Mouse (Mus musculus) ES-CJ7 (cell line): Measurements from ENCODE around the gene E2f4.
A peak's percentile ranks its signal among the peaks of the same experiment; 100 is the strongest.

Experiments
- DNase-seq: peaks from one replicate; pipeline ENCODE4 v3.0.0; 2011; ENCODE audit warnings: low read depth, low spot score

E2f4 gene

DNA sequence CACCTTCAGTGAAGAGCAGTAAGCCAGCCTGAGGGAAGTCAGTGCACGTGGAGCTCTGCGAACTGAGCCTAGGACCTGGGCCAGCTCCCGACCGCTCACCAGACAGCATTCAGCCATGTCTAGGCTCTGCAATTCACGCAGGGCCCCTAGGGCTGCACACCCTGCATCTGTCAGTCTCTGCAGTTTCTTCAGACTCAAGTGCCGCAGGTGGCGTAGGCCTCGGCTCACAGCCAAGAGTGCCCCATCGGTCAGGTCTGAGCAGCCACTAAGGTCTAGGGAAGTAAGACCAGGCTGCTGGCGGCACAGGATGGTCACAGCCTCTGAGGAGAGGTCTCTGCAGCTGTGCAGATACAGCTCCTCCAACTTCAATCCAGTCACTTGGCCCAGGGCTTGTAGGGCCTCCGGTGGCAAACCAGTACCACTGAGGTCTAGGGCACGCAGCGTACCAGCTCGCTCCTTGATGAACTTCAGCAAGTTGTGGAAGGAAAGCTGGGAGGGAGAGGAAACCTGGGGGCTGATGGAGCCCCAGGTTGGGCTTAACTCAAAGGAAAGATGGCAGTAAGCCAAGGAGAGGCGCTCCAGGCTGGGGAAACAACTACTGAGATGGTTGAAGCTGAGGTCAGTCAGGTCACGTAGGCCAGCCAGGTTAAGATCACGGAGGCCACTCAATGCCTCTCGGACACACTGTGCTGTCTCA is 17.8 kb downstream of the E2f4 start:
- no peak for DNase-seq

DNA sequence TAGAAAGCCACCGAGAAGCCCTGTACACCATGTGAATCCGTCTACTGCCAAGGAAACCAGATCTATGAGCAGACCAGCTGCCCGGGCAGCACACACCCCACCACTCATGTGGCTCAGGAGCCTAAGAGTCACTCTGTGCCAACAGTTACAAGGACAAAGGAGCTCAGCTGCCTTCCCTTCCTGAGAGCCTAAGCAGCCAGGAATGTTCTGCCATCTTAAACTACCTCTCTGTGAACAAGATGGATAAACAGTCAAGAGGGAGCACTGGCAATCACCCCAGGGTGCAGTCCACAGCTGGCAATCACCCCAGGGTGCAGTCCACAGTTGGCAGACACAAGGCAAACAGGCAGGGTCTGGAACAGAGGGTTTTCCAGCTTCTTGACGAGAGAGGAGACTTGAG is 20.5 kb downstream of the E2f4 start:
- DNase-seq, result no peak

DNA sequence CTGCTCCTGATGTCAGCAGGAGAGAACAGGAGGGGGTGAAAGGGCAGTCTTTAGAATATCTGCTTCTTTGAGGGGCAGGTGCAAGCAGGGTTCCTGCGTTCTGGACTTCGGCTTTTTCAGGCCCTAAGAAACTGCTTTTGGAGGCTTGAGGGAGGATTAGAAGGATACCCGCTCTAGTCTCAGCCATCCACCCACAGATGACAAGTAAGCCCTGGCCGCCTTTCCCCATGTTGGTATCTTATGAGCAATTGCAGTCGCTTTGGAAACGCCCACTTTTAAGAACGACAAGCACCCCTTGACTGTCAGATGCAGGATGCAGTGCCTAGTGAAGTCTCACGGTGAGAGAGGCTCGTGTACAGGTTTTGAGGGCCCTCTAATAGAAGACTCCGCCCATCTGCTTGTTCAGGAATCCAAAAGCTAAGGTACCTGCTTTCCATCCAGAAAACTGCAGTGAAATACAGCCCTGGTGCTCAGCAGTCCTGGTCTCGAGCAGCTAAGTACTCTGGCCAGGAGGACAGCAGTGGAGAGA is 21.3 kb downstream of the E2f4 start:
- no peak for DNase-seq

DNA sequence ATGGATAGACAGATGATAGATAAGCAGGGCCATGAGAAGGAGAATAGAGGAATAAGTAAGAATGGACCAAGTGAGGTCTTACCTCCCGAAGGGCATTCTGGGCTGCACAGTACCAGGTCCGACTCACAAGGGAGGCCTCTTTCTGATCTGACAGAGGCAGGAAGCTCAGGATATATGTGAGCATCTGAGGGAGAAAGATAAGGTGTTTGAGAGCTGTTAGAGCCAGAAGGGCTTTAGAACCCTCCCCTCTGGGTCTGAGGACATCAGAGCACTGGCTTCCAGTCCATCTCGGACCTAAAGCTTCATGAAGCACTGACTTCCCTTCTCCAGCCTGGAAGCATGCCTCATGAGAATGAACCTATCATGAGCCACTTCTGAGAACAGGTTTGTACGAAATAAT is 25.7 kb downstream of the E2f4 start:
- DNase-seq, result no peak

DNA sequence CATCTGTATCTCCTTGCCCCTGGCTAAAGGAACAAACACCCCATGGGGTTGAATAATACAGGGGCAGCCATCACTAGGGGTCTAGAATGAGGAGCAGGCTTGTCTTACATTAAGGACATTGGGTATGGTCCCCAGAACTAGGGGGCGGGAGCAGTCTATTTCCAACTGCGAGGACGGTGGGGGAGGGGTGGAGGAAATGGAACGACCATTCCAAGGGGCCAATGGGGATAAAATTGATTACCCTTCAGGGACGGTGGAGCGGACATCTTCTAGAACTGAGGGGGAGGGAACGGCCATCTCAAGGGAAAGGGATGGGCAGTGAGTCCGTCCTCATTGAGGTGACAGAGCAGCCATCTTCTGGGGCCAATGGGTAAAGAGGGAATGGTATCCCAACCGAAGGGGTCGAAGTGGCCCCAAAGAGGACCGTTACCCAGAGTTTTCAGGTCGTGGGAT is 28.2 kb downstream of the E2f4 start:
- DNase-seq, result no peak

DNA sequence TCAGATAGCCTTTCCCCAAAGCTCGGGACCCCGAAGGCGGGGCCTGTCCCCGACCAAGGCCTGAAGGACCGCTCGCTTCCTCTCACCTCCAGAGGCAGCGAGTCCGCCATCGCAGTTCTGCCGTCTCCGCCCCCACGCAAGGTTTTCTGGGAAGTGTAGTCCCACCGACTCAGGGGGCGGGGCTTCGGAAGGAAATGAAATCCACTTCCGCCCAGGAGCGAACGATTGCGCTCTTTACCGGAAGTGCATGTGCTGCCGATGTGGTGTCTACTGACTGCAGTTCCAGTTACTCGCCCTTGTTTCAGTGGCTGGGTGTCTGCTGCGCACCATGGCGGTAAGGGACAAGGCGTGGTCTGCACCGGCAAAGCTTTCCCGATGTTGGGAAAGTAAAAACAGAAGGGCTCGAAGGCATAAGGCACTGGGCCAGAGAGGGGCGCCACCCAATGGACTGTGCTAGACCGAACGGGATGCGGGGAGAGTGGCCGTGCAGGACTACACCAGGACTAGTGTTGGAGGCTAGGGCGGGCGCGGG is 28.7 kb downstream of the E2f4 start, which contains the start of the genes Lrrc29 and Tmem208:
Gene Lrrc29 (minus strand): TSS at position 138 of the 532 bp plus-strand sequence.
Gene Tmem208 (plus strand): TSS at position 214 of the 532 bp plus-strand sequence.
- DNase-seq, result peak; percentile 99

DNA sequence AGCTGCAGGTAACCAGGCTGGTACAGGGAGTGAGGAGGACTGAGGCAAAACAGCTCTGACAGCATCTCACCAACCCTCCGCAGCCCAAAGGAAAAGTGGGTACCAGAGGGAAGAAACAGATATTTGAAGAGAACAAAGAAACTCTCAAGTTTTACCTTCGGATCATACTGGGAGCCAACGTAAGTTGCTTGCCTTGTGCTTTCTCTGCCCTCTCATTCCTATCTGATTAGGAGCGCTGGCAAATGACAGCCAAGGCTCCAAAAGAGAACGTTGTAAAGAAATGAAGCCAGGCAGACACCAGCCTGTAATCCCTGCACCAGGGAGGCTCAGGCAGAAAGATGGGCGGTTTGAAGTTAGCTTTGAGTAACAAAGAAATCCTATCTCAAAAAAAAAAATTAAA is 29.5 kb downstream of the E2f4 start:
- no peak for DNase-seq

DNA sequence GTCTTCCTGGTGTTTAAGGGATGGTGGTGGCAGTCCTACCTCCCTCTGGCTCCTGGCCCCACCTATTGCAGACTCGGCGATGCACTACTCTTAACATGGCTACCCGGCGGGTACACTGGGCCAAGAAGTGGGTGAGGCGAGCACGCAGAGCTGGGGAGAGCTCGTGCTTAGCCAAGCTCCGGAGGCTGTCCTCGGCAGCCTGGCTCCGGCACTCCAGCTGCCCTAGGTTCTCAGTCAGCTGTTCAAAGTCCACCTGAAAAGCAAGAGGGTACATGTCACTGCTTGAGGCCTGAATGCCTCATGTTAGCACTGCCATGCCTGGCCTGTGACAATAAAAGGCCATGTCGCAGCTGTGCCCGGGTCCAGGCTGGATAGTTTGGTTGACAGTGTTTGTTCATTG is 32.9 kb downstream of the E2f4 start:
- no peak for DNase-seq

DNA sequence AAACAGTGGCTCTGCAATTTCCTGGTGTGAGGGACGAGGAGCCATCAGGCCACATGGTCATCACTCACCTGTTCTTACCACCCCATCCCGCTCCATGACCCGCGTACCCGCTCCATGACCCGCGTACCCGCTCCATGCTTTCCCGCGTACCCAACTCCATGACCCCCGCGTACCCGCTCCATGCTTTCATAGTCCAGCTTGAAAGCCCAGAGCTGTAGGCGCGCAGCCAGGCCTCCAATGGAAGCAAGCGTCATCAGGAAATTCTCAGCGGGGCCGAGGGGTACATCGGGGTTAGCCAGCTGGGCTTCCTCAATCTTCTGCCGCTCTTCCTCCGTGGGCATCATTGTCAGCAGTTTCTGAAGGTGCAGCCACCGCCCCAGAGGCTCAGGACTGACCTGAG is 34.0 kb downstream of the E2f4 start:
- DNase-seq, result no peak

DNA sequence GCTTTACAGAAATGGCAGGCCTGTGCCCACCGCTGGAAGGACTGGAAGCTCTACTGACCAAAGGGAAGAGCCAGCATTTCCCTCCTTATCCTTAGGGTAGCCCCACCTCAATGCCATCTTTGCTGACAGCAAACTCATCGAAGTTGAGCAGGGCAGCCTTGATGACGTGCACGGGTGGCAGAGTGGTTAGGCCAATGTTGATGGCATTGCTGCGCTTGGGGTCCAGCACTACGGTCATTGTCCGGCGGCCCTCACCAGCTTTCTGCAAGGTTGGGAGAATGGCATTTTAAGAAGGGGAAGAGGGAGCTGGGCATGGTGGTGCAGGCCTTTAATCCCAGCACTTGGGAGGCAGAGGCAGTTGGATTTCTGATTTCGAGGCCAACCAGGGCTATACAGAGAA is 34.5 kb downstream of the E2f4 start:
- DNase-seq, result no peak

DNA sequence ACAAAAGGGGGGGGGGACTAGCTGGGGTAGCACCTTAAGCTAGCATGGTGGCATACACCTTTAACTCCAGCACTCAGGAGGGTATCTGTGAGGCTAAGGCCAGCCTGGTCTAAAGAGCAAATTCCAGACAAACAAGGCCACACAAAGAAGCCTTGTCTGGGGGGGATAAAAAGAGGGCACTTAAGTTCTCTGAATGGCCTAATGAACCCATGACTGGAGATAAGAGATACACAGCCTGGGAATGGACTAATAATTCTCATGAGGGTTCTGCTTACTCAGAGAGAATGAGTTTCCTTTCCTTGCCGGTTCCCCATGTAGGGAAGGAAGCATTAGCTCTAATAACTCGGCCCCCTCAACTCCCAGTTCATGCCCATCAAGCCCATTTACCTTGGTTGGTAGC is 35.1 kb downstream of the E2f4 start:
- DNase-seq, result no peak

DNA sequence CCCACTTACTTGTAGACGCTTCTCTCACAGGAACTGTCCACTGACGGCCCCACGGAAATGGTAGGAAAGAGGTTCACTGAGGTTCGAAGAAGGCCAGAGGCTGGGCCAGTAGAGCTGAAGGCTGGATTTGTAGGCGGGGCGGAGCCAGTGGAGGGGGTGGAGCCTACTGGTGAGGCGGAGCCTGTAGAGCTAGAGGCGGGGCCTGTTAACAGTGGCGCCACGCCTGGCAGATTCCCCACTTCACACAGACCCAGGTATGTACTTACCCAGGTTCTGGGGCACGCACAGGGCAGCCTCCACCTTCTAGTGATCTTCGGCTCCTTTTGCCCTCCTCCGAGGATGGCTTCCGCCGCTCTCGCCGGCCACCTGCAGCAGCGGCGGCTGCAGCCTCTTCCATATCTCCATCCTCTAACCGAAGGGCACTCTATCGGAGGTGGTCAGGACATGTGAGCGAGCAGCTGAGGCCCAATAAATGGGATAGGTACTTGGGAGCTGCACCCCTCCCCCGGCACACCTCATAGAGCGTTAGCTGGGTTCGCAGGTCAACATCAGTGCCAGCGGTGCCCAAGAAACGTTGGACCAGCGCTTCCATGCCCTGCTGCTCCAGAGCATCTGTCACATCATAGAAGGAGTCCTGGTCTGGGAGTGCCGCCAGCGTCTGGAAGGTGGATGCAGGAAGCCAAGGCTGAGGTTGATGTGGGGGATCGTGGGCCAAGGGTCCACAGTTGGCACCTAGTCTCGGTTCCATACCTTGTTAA is 39.1 kb downstream of the E2f4 start:
- peak; percentile 89 for DNase-seq

DNA sequence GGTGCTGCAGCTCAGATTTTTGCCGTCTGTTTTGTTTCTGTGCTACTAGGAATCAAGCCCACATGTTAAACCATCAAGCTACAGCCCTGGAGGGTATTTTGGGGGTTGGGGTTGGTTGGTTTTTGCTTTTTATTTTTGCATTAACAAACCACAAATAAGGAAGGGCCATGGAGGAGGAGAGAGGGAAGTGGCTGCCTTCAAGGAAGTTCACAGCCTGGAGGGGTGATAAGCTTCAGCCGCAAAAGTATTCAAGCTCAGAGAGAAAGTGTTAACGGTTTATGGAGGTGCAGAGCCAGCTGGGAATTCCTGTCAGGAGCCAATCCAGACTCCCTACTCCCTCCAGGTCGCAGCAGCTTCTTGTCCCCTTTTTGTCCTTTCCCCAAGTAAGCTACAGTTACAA is 41.5 kb downstream of the E2f4 start:
- DNase-seq, result no peak

DNA sequence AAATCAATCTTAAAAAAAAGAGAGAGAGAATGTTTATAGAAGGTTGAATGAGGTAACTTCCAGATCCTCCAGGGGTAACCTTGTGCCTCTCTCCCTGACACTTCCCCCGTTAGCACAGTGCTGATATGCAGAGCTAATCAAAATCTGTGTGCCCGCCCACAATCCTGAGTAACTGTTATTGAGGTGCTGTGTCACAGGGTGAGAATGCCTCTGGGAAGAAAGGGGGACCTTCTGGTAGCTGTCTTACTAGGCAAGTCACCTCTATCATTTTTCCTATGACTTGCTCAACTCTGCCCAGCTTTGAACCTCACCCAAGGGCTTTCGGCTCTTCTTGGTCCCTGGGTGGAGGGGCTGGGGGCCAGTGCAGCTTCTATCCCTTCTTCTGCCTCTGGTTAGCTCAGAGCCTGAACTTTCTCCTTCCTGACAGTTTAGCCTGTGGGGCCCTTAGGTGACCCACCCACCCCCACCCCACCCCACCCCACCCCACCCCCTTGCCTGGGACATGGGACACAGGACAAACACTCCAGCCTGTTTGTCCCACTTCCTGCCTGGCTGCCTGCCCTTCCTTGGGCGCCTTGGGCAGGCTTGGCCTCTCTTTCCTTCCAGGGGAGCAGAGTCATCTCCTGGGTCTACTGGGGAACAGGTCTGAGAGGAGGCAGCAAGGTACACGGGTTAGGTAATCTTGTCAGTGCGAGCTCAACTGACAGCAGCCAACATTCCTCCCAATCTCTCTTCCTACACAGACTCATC is 42.6 kb downstream of the E2f4 start:
- no peak for DNase-seq

DNA sequence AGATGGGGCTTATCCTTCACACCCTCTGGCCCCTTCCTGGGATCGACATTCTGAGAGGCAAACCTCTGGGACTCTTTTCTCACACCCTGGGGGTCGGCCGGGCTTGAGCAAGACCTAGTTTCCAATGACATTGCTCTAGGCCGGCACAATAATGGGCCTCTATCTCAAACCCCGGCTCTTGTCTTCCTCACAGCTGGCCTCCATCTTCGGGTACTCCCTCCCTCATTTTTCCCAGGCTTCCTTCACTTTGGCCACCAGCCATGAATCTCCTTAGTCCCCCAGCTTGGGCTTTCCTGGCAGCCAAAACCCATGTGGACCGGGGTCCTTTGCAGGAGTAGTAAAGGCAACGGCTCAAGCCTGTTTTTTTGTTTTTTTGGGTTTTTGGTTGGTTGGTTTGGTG is 43.9 kb downstream of the E2f4 start:
- no peak for DNase-seq

DNA sequence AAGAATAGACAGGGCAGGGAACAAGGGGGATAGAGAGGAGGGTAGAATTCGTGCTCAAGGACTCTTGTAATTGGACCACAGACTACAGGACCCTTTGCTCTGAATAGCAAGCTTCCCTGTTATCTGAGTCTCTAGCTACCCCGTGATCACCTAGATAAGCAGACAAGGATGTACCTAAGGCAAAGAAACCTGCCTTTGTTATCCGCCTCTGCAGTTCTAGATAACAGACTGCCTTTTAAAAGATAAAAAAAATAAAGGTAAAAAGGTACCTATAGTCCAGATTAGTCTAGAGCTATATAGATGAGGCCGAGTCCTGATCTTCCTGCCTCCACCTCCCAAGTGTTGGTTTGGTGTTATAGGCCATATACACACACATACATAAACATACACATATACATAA is 45.3 kb downstream of the E2f4 start:
- no peak for DNase-seq

DNA sequence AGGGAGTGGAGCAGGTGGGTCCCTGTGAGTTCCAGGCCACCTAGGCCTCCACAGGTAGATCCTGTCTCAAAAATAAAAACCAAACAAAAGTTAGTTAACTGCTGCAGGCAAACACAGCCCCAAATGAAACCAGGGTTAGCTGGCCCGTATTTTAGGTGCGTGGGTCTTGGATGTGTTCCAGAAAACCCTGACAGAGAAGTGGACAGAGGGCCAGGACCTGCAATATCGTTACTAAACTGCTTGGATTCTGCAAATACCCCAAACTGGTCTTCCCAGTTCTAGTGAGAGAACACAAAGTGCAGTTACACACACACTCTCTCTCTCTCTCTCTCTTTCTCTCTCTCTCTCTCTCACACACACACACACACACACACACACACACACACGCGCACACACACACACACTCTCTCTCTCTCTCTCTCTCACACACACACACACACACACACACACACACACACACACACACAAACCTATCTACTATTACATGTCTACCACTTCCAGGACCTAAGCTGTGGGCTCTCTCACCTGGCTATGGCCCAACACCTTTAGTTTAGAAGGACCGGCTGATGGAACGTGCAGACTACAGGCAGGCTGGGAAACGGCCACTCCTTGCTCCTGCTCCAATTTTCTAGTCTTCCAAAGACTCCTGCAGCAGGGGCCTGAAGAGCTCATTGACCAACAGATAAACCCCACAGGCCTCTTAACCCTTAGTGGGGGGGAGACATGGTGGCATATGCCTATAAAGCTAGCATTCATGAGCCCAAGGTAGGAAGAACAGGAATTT is 46.5 kb downstream of the E2f4 start:
- DNase-seq, result no peak

DNA sequence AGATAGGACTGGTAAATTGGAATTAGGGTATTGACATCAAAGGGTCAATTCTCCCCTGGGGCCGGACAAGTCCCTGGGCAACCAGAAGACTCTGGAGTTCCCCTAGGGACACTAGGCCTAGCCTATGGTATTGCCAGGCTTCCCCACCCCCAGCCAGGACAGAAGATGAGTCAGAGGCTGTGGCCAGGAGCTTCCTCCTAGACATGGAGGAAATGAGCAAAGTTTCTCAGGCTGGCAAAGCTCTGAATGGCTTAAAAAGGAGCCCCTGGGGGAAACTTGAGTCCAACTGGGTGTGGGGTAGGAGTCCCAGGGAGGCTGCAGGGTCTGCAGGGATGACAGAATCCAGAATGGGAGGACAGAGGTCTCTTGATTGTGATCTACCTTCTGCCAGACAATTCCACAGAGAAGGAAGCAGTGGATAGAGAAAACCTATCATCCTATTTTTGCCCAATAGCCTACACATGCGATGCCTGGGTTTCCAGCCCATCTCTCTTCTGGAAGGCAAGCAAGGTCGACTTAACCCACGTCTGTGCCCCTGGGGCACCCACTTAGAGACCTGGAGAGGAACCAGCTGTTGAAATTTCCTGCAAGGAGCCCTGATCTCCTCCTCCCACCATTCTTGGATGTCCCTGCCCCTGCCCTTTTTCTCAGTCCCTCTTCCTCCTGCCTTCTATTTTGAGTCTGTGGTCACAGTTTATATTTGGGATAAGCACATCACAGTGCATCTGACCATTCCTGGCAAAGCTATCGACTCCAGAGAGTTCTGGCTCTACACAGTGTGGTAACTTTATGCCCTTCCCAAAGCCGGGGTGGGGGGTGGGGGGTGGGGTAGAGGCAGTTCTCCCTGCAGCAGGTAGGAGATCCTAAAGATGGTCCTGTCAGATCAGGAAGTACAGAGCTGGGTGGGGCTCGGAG is 47.9 kb downstream of the E2f4 start:
- DNase-seq, result no peak

DNA sequence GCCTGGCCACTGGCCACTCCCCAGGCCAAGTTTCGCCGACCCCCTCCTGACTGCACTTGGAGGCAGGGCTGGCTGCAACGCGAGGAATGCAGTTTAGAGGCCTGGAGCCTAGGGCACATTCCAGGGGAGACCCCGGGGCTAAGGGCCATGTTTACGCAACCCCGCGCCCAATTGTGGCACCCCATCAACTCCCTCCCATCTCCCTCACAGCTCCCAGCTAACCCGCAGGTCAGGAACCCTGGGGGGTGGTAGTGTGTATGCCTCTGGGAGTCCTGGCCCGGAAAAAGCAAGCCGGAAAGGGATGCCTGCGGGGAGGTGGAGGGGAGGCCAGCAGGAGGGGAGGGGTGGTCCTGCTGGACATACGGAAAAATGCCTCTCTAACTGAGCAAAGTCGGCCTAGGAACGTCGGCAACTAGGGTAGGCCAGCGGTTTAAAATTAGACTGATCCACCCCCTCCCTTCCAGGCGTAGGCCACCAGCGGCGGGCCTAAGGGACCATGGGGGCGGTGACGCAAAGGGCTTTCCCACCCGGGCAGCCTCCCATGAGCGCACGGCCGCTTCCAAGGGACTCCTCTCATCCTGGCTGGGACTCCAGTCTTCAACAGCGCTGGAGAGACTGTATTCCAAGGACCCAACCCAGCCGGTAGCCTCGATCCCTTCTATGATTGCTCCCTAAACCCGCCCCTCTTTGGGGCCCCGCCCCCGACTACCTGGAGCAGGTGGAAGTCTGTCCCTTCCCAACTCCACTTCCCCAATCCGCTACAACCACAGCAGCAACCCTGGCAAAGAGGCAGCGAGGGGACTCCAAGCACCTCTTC is 49.4 kb downstream of the E2f4 start:
- no peak for DNase-seq
